ENCODE assay signal across 9 mouse cellular contexts in the genomic region with DNA sequence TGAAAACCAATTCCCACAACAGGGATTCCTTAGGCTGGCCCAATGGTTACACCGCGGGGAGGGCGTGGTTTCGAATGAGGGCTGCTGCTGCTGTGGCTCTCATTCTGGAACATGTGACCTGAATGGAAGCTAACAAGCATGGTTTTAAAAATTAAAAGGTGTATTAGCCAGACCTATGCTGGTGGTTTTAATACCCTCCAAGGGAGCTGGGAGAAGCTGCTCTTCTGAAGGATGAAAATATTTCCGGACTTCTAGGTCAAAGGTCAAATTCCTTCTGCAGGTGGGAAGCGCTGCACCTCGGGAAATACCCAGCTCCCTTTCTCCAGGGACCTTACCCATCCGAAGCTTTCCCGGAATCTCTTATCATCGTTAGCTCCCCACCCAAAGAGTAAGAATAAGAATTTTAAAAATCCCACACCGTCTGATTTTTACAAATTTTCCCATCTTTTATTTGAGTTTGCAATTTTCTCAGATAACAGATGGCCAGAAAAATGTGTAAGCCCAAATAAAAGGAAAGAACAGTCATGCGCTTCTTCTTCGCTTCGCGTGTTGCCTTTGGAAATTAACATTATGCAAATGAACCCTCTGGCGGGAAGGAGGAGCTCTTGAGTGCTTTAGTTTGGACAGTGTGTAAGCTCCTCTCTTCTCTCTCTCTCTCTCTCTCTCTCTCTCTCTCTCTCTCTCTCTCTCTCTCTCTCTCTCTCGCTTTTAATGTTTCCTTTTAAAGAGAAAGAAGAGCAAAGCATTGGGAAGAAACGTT.
DNase-seq lines count a peak whose midpoint lies in the region; ATAC-seq and TF ChIP-seq lines count a peak whose summit lies in the region.
"Had no signal": no experiment of that assay in that cellular context is flagged by ENCODE, and none has a peak within 500 bp of the region (broad histone marks: within the 10 kb centered on the region; RNA-seq: fewer than 3 reads in every experiment).

No protein-coding gene starts in this region.

- ATAC-seq in heart, embryonic 13.5 days (ENCODE audit: extremely low read depth, insufficient number of reproducible peaks, low FRiP score, low TSS enrichment) = no peak
- ATAC-seq in forebrain, embryonic 14.5 days = peak; percentile 81
- ATAC-seq: Patski had no signal

- H3K36me3 ChIP-seq in heart, embryonic 13.5 days = no peaks in the 10 kb centered on the region
- no peaks in the 10 kb centered on the region for H3K36me3 ChIP-seq in ES-E14 (ENCODE audit: control insufficient read depth, insufficient read depth, low read length, poor library complexity, severe bottlenecking)
- no peaks in the 10 kb centered on the region for H3K36me3 ChIP-seq in forebrain, embryonic 14.5 days (ENCODE audit: control insufficient read depth, insufficient read depth, low read length)

- WGBS in heart, embryonic 13.5 days = 33% methylated on average over 18 of the region's 18 CpGs
- 21% methylated on average over 17 of the region's 18 CpGs for WGBS in forebrain, embryonic 14.5 days

- no peak for DNase-seq in heart, adult 11 months
- peak; percentile 49 for DNase-seq in ES-E14 (ENCODE audit: low read depth, low spot score)
- peak; percentile 90 for DNase-seq in forebrain, embryonic 14.5 days (ENCODE audit: low spot score)
- DNase-seq in kidney, postnatal 36 days = peak; percentile 48 to 63
- no peak for DNase-seq in cerebellum, adult 8-10 months
- no peak for DNase-seq in right cerebral cortex, postnatal 36 days (ENCODE audit: low spot score in 2 of 2)
- DNase-seq in urinary bladder, postnatal 4 days (ENCODE audit: low spot score in 2 of 2) = no peak

- H3K9ac ChIP-seq in heart, embryonic 13.5 days = no peak overlapping the region
- 0 out of 2 replicates have a peak overlapping the region, but pooled peaks have one; percentile 28 for H3K9ac ChIP-seq in ES-E14 (ENCODE audit: insufficient read depth, low read depth, low read length, poor library complexity, severe bottlenecking)
- no peak overlapping the region for H3K9ac ChIP-seq in forebrain, embryonic 14.5 days (ENCODE audit: low read length)

- no peak overlapping the region for H3K4me3 ChIP-seq in heart, embryonic 13.5 days
- H3K4me3 ChIP-seq in ES-E14 (ENCODE audit: insufficient read depth in 1 of 2, low read depth in 1 of 2, low read length in 2 of 2, poor library complexity in 1 of 2, severe bottlenecking in 1 of 2) = peak overlapping the region in 1 of 2 experiments; percentile 11; a peak in 1 of 4 replicates
- H3K4me3 ChIP-seq in forebrain, embryonic 14.5 days (ENCODE audit: low read depth, low read length) = no peak overlapping the region

- H3K27ac ChIP-seq in heart, embryonic 13.5 days (replicated peaks) = peak overlapping the region; percentile 16; the same call in 1 of the 2 replicates
- H3K27ac ChIP-seq in ES-E14 (ENCODE audit: insufficient read depth, low read depth, low read length, poor library complexity, severe bottlenecking) = no peak overlapping the region
- no peak overlapping the region for H3K27ac ChIP-seq in forebrain, embryonic 14.5 days (ENCODE audit: low read depth, low read length)

- H3K27me3 ChIP-seq in heart, embryonic 13.5 days (replicated peaks) = no peaks in the 10 kb centered on the region
- no peaks in the 10 kb centered on the region for H3K27me3 ChIP-seq in forebrain, embryonic 14.5 days (replicated peaks; ENCODE audit: control insufficient read depth, insufficient read depth, low read length)
- H3K27me3 ChIP-seq: Patski had no signal

- in situ Hi-C loops in ES-E14 (cut with MboI; ENCODE audit: low sequenced_read_pairs in 2 of 2, unreplicated experiment in 2 of 2) = no loop called here

- H3K4me2 ChIP-seq in heart, embryonic 13.5 days = peak overlapping the region; percentile 22
- H3K4me2 ChIP-seq in forebrain, embryonic 14.5 days (ENCODE audit: low read length) = peak overlapping the region; percentile 33

- H3K9me3 ChIP-seq in heart, embryonic 13.5 days = no peaks in the 10 kb centered on the region
- H3K9me3 ChIP-seq in ES-E14 (ENCODE audit: control insufficient read depth, insufficient read depth, low read depth, low read length) = no peaks in the 10 kb centered on the region
- no peaks in the 10 kb centered on the region for H3K9me3 ChIP-seq in forebrain, embryonic 14.5 days (replicated peaks; ENCODE audit: control insufficient read depth, low read length)

- H3K4me1 ChIP-seq in heart, embryonic 13.5 days = peaks cover 66% of the 10 kb centered on the region
- H3K4me1 ChIP-seq in ES-E14 (ENCODE audit: control insufficient read depth in 2 of 2, insufficient read depth in 2 of 2, low read length in 2 of 2, poor library complexity in 1 of 2) = peaks cover 4 to 11% of the 10 kb centered on the region in 2 experiments; a peak in 3 of 4 replicates
- H3K4me1 ChIP-seq in forebrain, embryonic 14.5 days (ENCODE audit: control insufficient read depth, insufficient read depth, low read length) = peaks cover 9% of the 10 kb centered on the region; the same call in 1 of the 2 replicates

TF ChIP-seq in ES-E14, 5 proteins besides CTCF, POLR2A, EP300 and RAD21:
- no peak for TF ChIP-seq MAFK (IDR thresholded peaks at IDR 0.05; ENCODE audit: insufficient read depth, low read depth, low read length)
- TF ChIP-seq ZNF384 (IDR thresholded peaks at IDR 0.05; ENCODE audit: low read depth, low read length) = no peak
TF ChIP-seq in ES-E14: peak in this region for 0.

Comparison
In these comparisons a context has a peak if more than half of its experiments do, and no peak if none do; other contexts are left out.
1. DNase-seq: peak in ES-E14 (single experiment), forebrain, embryonic 14.5 days (single experiment) and kidney, postnatal 36 days (2 of 2); none in heart, adult 11 months (single experiment), cerebellum, adult 8-10 months (single experiment), right cerebral cortex, postnatal 36 days (0 of 2) and urinary bladder, postnatal 4 days (0 of 2).